Mouse (Mus musculus) G1E (cell line): ENCODE data around the gene Kif26a.

ENCODE experiments used
- CTCF ChIP-seq: IDR thresholded peaks from 2 replicates; pipeline ENCODE4 v1.5.1; 2012; ENCODE audit warnings: low read depth, low read length, inconsistent platforms, mixed read lengths
- GATA1 ChIP-seq: IDR thresholded peaks from 2 replicates; pipeline ENCODE4 v1.6.1; 2012; ENCODE audit warnings: borderline replicate concordance, low read length, inconsistent platforms, mixed read lengths

GRCm38 (mm10) chr12:112104890-112105289 lies 41.1 kb upstream of the Kif26a start:
- TF ChIP-seq CTCF (no peak), GATA1 (no peak)
